Mouse (Mus musculus): Measurements from ENCODE around the gene Nid2.
A peak's percentile ranks its signal among the peaks of the same experiment; 100 is the strongest.

The Nid2 gene

GRCm38 (mm10) chr14:19751025-19751771, at the start of gene Nid2:
TSS of gene Nid2 (plus strand) at chr14:19751265.
- peak; percentile 61 for DNase-seq (ENCODE audit: low read depth)

GRCm38 (mm10) chr14:19701546-19701945, 49.5 kb upstream of the Nid2 start:
- DNase-seq (ENCODE audit: low read depth), result no peak

GRCm38 (mm10) chr14:19705649-19706048, 45.4 kb upstream of the Nid2 start:
- peak; percentile 56 for DNase-seq (ENCODE audit: low read depth)

- peak; percentile 56 for DNase-seq (ENCODE audit: low read depth)
Observed at GRCm38 (mm10) chr14:19706454-19706853, 44.6 kb upstream of the Nid2 start.

GRCm38 (mm10) chr14:19706997-19707396, 44.1 kb upstream of the Nid2 start:
- DNase-seq (ENCODE audit: low read depth), result no peak

GRCm38 (mm10) chr14:19707721-19708507, 43.2 kb upstream of the Nid2 start:
- DNase-seq (ENCODE audit: low read depth), result no peak

- no peak for DNase-seq (ENCODE audit: low read depth)
Observed at GRCm38 (mm10) chr14:19709161-19709560, 41.9 kb upstream of the Nid2 start.

- DNase-seq (ENCODE audit: low read depth), result no peak
Observed at GRCm38 (mm10) chr14:19711771-19712170, 39.3 kb upstream of the Nid2 start.

- no peak for DNase-seq (ENCODE audit: low read depth)
Observed at GRCm38 (mm10) chr14:19713067-19713466, 38.0 kb upstream of the Nid2 start.

GRCm38 (mm10) chr14:19719077-19719476, 32.0 kb upstream of the Nid2 start:
- no peak for DNase-seq (ENCODE audit: low read depth)

GRCm38 (mm10) chr14:19720044-19720611, 30.9 kb upstream of the Nid2 start:
- DNase-seq (ENCODE audit: low read depth), result no peak

- DNase-seq (ENCODE audit: low read depth), result no peak
Observed at GRCm38 (mm10) chr14:19728278-19728677, 22.8 kb upstream of the Nid2 start.

- no peak for DNase-seq (ENCODE audit: low read depth)
Observed at GRCm38 (mm10) chr14:19728737-19729136, 22.3 kb upstream of the Nid2 start.

GRCm38 (mm10) chr14:19732097-19732496, 19.0 kb upstream of the Nid2 start:
- no peak for DNase-seq (ENCODE audit: low read depth)

GRCm38 (mm10) chr14:19733490-19734282, 17.4 kb upstream of the Nid2 start:
- DNase-seq (ENCODE audit: low read depth), result no peak

GRCm38 (mm10) chr14:19735303-19735702, 15.8 kb upstream of the Nid2 start:
- DNase-seq (ENCODE audit: low read depth), result no peak

GRCm38 (mm10) chr14:19737568-19737967, 13.5 kb upstream of the Nid2 start:
- no peak for DNase-seq (ENCODE audit: low read depth)

GRCm38 (mm10) chr14:19738094-19738843, 12.8 kb upstream of the Nid2 start:
- DNase-seq (ENCODE audit: low read depth), result no peak

- DNase-seq (ENCODE audit: low read depth), result no peak
Observed at GRCm38 (mm10) chr14:19739416-19740146, 11.5 kb upstream of the Nid2 start.

- no peak for DNase-seq (ENCODE audit: low read depth)
Observed at GRCm38 (mm10) chr14:19740147-19740738, 10.8 kb upstream of the Nid2 start.
